Mouse (Mus musculus) right cerebral cortex, adult 2 months (tissue): ENCODE data around the gene Coro2b.

Source experiments
- DNase-seq, 2 experiments: peaks; one replicate each; pipeline ENCODE4 v3.0.0; 2021 to 2022; ENCODE audit warnings: low spot score in 2 of 2

The Coro2b gene

DNA sequence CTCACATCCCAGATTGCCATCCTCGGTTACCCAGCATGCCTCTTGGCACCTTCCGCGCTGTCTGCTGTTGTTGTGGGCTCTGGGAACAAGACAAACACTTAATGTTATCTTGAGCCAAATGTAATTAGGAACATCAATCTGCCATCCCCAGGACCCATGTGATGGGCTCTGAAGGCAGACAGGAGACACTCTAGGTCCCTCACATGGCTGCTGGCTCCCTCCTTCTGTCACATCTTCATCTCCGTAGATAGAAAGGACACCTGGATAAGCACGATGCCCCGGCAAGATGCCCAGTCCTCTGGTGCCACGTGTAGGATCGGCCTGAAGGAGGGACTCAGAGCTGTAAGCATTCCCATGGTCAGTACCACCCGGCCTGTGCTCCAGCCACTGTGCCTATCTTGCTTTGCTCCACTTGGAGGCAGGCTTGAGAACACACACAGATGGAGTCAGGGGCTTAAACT, 2.4 kb upstream of the Coro2b start:
- no peak for DNase-seq

DNA sequence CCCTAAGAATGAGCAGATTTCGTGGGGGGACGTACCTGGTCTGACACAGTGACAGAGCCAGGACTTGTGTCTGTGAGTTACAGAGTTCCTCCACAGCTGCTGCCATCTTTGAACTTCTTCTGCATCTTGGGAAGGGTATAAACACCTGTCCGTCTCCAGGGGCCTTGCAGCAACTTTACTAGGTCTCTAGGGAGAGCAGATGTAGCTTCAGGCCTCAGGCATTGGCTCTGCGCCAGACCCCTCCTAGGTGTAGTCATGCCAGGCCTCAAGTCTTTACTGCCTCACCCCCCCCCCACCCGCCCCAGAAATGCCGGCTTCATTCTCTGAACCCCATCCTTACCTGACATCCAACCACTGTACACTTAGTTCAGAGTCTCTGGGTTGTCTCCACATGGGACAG, 1.1 kb upstream of the Coro2b start:
- no peak for DNase-seq

DNA sequence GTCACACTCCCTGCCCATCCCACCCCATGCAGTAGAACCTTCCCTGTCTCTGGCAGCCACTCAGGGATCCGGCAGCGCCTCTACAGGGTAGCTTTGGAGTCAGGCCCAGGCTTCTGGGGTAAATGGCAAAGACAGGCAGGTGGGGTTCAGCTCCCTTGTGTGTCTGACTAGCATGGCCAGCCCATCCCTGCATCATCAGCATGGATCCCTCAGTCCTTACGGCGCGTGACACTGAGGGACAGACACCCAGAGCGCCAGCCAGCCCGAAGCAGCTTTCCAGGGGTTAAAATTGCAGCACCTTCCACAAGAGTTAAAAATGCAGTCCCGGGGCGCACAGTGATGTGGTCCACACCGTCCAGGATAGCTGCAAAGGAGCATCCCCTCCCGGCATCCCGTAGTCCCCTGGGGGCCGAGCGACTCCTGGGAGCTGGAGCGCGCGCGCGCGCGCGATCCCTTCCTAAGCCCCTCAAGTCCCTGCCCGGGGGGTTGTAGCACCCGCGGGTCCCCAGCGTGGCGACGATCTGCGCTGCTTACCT, 657 bp downstream of the Coro2b start:
- DNase-seq = peak in 1 of 2 experiments; percentile 52

DNA sequence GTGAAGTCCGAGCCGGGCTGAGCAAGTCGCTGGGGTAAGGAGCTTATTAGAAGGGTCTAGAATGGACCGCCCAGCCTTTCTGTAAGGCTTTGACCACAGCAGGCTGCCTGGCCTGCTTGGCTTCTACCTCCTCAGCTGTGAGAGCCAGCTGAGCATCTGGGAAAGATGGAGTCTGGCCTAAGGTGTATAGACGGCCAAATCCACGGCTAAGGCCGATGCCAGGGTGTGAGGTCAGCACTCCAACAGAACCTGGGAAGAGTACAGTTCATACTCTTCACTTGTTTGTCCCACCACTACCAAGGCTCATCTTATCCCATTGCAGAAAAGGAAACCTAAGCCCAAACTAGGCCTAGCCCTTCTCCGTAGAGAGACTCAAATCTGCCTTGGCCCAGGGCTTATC, 1.3 kb downstream of the Coro2b start:
- no peak for DNase-seq

DNA sequence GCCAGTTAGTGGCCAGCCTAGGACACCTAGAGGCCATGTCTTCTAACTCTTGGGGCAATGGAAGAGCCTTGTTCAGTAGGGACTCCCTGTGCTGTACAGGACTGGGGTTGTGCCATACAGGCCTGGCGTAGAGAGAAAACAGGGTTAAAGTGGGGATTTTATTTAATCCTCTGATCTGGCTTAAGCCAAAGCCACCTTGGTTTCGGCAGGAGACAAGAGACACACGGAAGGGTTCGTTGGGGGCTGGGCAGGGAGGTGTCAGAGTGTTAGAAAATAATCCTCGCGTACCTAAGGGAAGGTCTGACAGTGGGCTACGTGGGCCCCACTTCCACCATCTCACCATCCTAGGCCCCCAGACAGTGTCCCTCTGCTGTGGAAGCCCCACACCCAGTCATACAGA, 2.2 kb downstream of the Coro2b start:
- no peak for DNase-seq

DNA sequence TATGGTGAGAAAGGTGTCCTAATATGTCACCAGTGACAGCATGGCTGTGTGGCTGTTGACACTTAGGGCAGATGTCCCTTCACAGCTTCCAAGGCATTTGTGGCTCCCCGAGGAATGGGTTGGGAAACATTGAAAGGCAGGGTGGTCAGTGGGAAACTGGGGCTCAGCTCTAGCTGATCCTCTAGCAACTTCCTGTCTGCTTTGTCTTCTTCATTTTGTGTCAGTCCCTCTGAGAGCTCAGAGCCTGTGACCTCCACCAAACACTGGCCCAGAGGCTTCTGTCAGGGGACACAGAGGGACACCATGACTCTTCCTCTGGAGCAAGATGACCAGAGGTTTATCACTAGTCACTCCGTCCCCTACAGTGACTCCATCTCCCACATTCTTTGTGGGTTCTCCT, 2.7 kb downstream of the Coro2b start:
- no peak for DNase-seq

DNA sequence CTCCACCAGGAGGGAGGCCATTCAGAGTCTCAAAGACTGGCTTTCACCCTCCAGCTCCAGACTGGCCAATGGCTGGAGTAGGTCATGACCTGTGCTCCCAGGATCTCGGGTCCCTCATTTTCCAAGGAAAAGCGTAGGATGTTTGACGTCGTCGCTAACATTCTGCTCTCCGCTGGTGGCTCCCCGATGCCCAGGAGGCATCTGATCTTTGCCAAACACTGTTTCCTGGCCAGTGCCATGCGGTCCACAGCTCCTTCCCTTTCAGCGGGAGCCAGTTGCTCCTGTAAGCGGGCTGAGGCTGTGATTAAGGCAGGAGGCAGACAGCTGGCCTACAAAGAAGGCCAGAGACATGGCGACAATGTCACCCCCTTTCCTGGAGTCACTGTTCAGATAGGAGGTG, 4.0 kb downstream of the Coro2b start:
- DNase-seq = no peak

DNA sequence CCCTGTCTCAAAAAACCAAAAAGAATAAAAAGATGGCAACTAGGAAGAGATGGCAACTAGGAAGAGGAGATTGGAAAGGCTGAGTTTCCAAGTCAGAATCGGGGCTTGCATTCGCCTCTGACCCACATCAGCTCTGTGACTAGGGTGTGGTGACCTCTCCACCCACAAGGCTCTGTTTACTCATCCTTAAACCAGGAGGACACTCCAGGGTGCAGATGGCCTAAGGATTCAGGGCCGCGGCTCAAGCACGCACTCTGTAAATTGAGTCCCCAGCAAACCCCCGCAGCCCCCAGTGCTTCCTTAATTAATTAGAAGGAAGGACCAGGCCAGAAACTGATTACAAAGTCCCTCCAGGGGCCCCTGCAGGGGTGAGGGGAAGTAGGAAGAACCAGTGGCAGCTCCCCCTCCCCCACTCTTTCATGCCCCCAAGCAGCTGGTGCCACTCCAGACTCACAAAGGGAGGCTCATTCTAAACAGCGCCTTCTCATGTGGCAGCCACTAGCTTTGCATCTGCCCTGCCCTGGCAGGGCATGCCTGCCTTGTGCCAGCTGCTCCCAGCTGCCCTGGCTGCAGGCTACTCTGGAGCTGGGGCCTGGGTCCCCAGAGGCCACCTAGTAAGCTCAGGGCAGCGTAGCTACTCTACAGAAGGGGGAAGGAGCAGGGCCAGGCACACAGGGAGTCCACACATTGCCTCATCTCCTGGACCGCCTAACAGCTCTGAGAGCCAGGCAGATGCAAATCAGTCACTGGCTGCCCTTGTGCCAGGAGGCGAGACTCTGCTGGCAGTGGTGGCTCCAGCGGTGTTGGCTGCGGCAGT, 5.2 kb downstream of the Coro2b start:
- DNase-seq = peak in 1 of 2 experiments; percentile 59

DNA sequence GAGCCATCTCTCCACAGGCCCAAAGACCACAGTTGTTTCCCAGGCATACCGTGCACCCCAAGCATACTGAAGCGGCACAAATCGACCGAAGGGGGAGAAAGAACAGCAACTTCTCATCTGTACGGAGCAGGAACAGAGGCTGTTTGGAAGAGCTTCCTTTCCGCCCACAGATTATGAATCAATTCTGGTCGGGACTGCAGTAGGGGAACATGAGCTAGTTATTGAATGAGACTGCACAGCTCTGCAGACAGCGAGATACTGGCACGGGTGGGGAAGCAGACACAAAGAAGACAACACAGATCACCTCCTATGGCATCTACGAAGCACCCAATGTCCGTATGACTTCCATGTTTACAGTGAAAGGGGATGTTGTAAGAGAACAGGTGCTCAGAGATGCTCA, 8.3 kb downstream of the Coro2b start:
- peak in 1 of 2 experiments; percentile 59 for DNase-seq

DNA sequence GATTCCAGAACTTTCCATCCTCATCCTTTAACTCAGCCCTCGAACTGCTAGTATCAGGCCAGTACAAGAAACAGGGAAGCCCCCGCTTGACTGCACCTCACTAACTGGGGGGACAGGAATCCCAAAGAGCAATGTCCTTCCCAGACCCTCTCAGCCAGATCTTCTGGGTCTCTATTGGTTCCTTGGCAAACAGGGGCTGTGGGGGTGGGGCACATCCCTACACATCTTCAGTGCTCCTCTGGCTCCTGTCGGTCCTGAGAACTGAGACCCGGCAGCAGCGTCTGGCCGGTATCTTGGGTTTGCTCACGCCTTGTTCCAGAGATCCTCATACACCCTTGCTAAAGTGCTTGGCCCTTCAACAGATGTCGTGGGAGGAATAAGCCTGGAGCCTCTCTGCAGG, 10.0 kb downstream of the Coro2b start:
- DNase-seq = no peak

DNA sequence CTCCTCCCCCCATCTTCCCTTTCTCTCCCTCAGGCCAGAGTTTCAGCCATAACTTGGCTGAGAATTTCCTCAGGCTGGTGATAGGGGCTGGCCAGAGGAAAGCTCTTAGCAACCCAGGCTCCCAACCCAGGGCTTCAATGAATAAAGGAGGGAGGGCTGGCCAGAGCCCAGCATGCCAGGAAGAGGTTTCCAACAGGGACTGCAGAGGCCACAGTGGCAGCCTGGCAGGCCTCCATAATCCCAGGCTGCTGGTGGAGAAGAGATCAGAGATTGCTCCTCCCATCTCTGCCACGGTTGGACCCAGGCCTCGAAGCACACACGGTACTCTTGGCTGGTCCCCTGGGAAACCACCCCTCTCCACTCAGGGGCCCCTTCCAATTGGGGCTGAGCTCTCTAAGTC, 10.4 kb downstream of the Coro2b start:
- DNase-seq = peak in 1 of 2 experiments; percentile 68

DNA sequence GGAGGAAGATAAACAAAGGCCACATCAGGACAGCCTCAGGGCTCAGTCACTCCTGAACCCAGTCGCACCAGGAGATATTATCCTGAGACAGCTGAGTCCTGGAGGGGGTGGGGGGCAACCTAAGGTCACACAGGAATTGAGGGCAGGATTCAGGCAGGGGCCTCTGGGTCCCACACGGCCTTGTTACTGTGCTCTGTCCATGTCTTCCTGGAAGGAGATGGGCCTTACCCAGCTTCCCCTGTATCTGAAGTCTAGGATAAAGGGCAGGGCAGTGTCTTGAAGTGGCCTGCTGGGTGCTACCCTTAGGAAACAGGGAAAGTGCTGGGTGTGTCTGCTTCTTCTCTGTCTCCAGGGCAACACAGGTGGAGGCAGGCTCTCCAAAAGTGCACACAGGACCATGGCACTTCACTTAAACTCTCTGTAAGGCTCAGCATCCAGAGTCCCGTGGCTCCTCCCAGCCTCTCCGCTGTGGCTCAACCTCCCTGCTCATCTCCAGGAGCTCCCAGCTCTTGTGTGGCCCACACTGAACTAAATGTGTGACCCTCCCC, 12.0 kb downstream of the Coro2b start:
- no peak for DNase-seq

DNA sequence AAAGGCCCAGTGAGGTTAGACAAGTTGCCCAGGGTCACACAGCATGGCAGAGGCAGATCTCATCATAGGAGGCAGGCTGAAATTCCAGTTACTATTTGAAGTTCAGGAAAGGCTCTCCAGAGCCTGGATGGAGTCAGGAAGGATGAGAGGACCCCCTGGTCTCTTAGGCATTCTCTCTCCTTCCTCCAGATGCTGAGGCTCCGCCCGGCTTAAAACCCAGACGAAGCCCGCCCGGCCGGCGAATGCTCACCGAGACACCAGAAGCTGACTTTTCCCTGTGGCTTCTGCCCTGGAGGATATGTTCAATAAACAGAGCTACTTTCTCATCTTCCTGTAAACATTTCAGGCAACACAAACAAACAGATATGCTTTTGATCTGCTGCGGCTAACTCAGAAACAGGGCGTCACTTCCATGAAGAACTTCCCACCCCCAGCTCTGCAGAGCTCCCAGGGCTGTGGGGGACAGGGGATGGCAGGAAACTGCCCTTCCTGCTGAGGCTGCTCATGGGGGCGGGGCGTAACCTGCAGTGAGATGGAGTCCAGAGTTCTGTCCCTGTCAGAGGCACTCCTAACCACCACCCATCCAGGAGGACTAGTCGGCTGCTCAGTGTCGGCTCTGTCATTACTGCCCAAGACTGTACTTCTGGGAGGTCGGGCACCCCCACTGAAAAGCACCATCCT, 13.9 kb downstream of the Coro2b start:
- no peak for DNase-seq

DNA sequence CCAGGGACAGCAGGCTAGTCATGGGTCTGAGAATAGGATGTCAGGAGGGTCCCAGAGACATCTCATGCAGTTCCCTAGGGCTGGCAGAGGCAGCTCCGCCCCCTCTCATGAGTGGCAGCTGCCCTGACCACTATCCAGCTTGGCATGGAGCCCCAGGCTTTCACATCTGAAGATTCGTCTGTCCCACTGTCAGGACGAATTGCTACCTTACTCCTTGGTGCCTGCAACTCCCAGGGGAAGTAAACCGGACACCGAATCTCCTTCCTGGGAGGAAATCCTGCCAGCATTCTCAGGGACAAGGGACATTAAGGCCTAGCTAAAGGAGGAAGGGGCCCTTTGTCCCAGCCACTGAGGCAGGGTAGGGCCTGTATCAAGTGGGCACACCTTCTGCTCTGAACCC, 14.6 kb downstream of the Coro2b start:
- no peak for DNase-seq

DNA sequence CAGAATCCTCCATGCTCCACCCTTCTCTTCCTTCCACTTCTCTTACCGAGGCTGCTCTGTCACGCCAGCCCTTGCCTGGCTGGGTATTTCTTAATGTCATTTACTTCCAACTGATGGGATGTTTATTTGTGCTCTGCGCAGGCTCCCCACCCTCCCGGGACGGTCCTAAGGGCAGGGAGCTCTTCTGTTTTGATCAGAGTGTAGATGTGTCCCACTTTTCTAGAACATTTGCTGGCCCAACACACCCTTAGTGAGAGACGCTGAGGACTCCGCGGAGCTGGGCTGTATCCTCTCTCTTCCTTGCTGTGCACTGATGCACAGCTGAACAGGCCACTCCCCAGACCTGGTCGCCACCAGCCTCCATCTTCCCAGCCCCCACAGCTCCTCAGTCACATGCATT, 15.3 kb downstream of the Coro2b start:
- DNase-seq = no peak

DNA sequence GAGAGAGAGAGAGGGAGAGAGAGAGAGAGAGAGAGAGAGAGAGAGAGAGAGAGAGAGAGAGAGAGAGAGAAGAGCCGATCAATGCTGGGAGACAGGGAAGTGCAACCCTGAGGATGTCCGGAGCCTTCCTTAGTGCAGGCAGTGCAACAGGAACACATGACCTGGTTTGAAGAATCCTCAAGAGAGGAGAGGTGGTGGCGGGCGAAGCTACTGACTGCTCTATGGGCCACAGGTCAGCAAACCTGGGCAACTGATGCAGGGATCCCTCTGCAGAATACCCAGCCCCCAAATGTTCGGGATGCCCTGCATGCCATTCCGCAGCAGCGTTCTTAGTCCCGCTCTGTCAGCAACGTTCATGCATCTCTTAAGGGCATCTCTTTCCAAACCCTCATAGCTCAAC, 15.9 kb downstream of the Coro2b start:
- DNase-seq = no peak

DNA sequence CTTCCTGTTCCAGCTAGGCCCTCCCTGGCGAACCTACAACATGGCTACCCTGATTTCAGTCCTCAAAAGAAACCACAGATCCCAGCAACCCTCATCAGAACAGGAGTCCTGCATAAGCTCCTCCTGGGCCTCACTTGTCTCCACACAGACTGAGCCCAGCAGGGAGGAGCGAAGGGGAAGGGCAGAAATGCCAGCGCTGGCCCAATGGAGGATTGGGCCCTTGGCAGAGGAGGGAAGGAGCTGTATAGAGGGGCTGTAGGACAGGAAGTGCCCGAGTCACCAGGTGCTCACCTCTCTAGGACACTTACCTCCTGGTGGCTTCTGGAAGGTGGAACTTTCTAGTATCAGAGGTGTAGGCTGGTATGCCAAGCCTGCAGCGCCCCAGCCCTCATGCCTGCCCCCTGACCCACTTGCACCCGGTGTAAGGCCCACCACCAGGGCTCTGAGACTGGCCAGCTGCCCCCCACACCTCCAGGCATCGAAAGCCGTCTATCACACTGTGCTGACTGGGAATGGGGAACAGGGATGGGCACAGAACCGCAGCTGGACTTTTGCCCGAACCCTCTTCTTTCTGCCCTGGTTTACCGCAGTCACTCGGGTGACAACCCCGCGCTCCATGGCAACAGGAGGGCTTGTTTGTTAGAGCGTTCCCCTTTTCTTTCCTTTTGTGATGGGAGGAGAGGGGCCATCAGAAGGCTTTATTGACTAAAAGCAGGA, 16.9 kb downstream of the Coro2b start:
- DNase-seq = peak in 1 of 2 experiments; percentile 49

DNA sequence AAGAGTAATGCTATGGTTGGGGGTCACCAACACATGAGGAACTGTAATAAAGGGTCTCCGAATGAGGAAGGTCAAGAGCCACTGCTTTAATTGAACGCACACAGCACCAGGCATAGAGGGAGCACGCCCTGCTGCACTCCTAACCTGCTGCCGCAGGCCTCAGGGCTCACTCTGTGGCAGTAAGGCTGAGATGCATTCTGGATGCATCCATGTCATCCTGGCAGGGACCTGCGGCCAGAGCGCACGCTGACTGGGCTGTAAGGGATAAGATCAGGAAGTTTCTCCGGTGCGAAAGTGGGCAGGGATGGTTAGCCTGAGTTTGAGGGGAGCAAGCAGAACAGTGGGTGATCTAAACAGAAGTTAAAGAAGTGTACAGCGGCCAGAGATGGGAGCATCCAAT, 17.5 kb downstream of the Coro2b start:
- no peak for DNase-seq

DNA sequence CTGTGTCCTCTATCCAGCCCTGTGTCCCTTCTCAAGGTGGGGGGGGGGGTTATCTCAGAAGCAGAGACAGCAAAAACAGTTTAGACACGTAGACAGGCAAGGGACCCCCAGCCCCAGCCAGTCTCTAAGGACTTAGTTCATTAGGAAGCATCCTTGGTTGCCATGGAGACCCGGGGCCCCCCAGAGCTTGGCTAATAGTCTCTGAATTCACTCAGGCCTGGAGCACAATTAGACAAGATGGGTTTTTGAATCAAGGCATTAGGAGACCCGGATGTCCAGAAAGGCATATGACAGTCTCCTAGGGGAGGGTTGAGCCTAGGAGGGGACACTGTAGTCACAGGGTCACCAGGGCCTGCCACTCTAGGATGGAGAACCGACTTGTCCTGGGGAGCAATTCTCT, 18.3 kb downstream of the Coro2b start:
- DNase-seq = no peak

DNA sequence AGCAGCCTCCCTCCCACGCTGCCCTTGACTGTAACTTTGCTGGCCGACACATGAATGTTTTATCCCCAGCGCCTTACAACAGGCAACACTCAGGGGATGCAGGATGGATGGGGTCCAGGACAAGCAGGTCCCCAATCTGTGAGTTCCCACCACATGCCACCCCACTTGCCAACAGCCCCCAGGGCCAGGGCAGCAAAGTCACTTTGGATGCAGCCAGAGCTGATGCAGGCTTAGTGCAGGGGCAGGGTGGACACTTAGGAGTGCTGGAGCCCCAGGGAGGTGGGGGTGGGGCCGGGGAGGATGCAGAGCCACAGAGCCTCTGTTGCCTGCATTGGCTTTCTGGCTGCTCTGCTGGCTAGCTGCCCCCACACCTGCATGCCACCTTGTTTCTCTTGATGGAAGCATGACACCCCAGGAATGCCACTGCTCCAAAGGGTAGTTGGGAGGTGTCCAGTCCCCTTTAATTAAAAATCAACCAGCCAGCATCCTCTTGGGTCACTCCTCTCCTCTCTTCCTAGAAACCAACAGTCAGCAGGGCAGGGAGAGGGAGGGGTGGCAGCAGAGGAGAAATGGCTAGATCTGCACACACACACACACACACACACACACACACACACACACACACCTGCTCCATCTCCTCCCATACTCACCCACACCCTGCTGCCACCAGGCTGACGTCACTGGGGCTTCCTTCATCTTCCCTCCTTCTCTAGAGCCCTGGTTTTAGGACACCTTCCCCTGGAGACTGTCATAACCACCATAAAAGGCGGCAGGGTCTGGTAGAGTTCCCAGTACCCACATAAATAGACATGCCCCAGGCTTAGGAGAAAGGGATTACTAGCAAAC, 19.5 kb downstream of the Coro2b start:
- DNase-seq = peak; percentile 65 to 71

DNA sequence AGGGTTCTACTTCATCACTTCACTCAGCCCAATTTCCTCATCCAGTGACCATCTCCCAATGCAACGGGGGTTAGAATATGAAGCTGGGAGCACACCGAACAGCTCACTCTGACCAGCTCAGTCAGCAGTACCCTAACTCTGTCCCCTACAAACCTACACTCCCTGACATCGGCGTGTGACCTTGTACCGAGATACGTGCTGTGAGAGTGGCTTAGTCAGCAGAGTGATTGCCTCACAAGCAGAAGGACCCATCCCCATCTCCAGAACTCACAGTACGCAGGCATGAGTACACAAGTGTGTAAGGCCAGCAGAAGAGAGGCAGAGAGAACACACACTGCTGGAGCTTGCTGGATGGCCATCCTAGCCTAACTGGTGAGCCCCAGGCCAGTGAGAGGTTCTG, 21.7 kb downstream of the Coro2b start:
- no peak for DNase-seq
